Mouse (Mus musculus): Measurements from ENCODE around the gene Sirpa. TPM values are rescaled to one million over a fixed set of nuclear protein-coding genes. Genes with fewer than 3 reads are reported as not detected.
A peak's percentile ranks its signal among the peaks of the same experiment; 100 is the strongest.

Sirpa gene
- 16.9 and 19.5 TPM in 2 replicates for polyA plus RNA-seq (2015; fragmentation: Nextera tagmentation; extraction: Ambion mirVana)

- no peaks in the 10 kb centered on the region for H3K9me3 ChIP-seq (replicated peaks)
- peak within 1 kb of the TSS; percentile 73 for H3K4me3 ChIP-seq
- H3K4me1 ChIP-seq = peaks cover 38% of the 10 kb centered on the region
- H3K4me2 ChIP-seq = peak within 1 kb of the TSS; percentile 92
- peak within 1 kb of the TSS; percentile 88 for H3K9ac ChIP-seq
- H3K27ac ChIP-seq = peak within 1 kb of the TSS; percentile 92
- H3K36me3 ChIP-seq (ENCODE audit: poor library complexity, severe bottlenecking) = no peaks in the 10 kb centered on the region
- under 1% methylated on average over 26 of the region's 43 CpGs for WGBS
- no peaks in the 10 kb centered on the region for H3K27me3 ChIP-seq
- ATAC-seq = peak; percentile 90
Measured at GRCm38 (mm10) chr2:129592459-129593140, at the start of gene Sirpa. Gene Sirpa (plus strand): TSS chr2:129592835.

GRCm38 (mm10) chr2:129544448-129544847, 48.2 kb upstream of the Sirpa start:
- 14% methylated on average over 4 of the region's 4 CpGs for WGBS
- Histone ChIP-seq H3K4me2 (no peak overlapping the region), H3K27ac (peak overlapping the region; percentile 40; the same call in 1 of the 2 replicates), H3K36me3 (ENCODE audit: poor library complexity, severe bottlenecking) (no peaks in the 10 kb centered on the region), H3K9ac (no peak overlapping the region), H3K9me3 (replicated peaks) (no peaks in the 10 kb centered on the region), H3K27me3 (no peaks in the 10 kb centered on the region), H3K4me3 (no peak overlapping the region), H3K4me1 (peaks cover 11% of the 10 kb centered on the region)
- peak; percentile 42; the same call in 1 of the 2 replicates for ATAC-seq

GRCm38 (mm10) chr2:129544919-129545318, 47.7 kb upstream of the Sirpa start:
- Histone ChIP-seq H3K9me3 (replicated peaks) (no peaks in the 10 kb centered on the region), H3K27ac (peak overlapping the region; percentile 40; the same call in 1 of the 2 replicates), H3K27me3 (no peaks in the 10 kb centered on the region), H3K4me3 (no peak overlapping the region), H3K4me2 (no peak overlapping the region), H3K36me3 (ENCODE audit: poor library complexity, severe bottlenecking) (no peaks in the 10 kb centered on the region), H3K9ac (no peak overlapping the region), H3K4me1 (peaks cover 11% of the 10 kb centered on the region)
- WGBS = 57% methylated on average over 3 of the region's 3 CpGs
- ATAC-seq = 0 out of 2 replicates have a peak, but pooled peaks have one; percentile 29

GRCm38 (mm10) chr2:129545596-129545995, 47.0 kb upstream of the Sirpa start:
- peaks cover 11% of the 10 kb centered on the region for H3K4me1 ChIP-seq
- H3K27ac ChIP-seq = no peak overlapping the region

GRCm38 (mm10) chr2:129546772-129547171, 45.9 kb upstream of the Sirpa start:
- Histone ChIP-seq H3K4me1 (peaks cover 11% of the 10 kb centered on the region), H3K36me3 (ENCODE audit: poor library complexity, severe bottlenecking) (no peaks in the 10 kb centered on the region), H3K27ac (no peak overlapping the region), H3K9me3 (replicated peaks) (no peaks in the 10 kb centered on the region), H3K9ac (no peak overlapping the region), H3K4me2 (no peak overlapping the region), H3K4me3 (no peak overlapping the region), H3K27me3 (no peaks in the 10 kb centered on the region)
- ATAC-seq = no peak
- 77% methylated on average over 3 of the region's 3 CpGs for WGBS

More at GRCm38 (mm10) chr2:129545596-129545995, 47.0 kb upstream of the Sirpa start:
- H3K27me3 ChIP-seq = no peaks in the 10 kb centered on the region
- WGBS = 83% methylated on average over 7 of the region's 7 CpGs
- no peaks in the 10 kb centered on the region for H3K36me3 ChIP-seq (ENCODE audit: poor library complexity, severe bottlenecking)
- H3K9me3 ChIP-seq (replicated peaks) = no peaks in the 10 kb centered on the region
- H3K4me2 ChIP-seq = no peak overlapping the region
- H3K4me3 ChIP-seq = no peak overlapping the region
- H3K9ac ChIP-seq = no peak overlapping the region
- no peak for ATAC-seq

GRCm38 (mm10) chr2:129549537-129550135, 43.0 kb upstream of the Sirpa start:
- no peak for ATAC-seq

GRCm38 (mm10) chr2:129550781-129551180, 41.9 kb upstream of the Sirpa start:
- Histone ChIP-seq H3K9me3 (replicated peaks) (no peaks in the 10 kb centered on the region), H3K4me3 (no peak overlapping the region), H3K27ac (no peak overlapping the region), H3K27me3 (no peaks in the 10 kb centered on the region), H3K4me2 (no peak overlapping the region), H3K4me1 (no peaks in the 10 kb centered on the region), H3K36me3 (ENCODE audit: poor library complexity, severe bottlenecking) (no peaks in the 10 kb centered on the region), H3K9ac (no peak overlapping the region)
- no peak for ATAC-seq
- WGBS = 60% methylated on average over 2 of the region's 2 CpGs

More at GRCm38 (mm10) chr2:129549537-129550135, 43.0 kb upstream of the Sirpa start:
- Histone ChIP-seq H3K4me1 (peaks cover 5% of the 10 kb centered on the region), H3K9me3 (replicated peaks) (no peaks in the 10 kb centered on the region), H3K36me3 (ENCODE audit: poor library complexity, severe bottlenecking) (no peaks in the 10 kb centered on the region), H3K27me3 (no peaks in the 10 kb centered on the region), H3K4me3 (no peak overlapping the region), H3K27ac (no peak overlapping the region), H3K4me2 (no peak overlapping the region), H3K9ac (no peak overlapping the region)
- WGBS = 77% methylated on average over 9 of the region's 9 CpGs

GRCm38 (mm10) chr2:129556081-129556480, 36.6 kb upstream of the Sirpa start:
- no peaks in the 10 kb centered on the region for H3K9me3 ChIP-seq (replicated peaks)
- H3K4me2 ChIP-seq = no peak overlapping the region
- no peak for ATAC-seq
- WGBS = 71% methylated on average over 6 of the region's 6 CpGs
- no peak overlapping the region for H3K27ac ChIP-seq
- H3K27me3 ChIP-seq = no peaks in the 10 kb centered on the region
- H3K4me3 ChIP-seq = no peak overlapping the region
- peaks cover 4% of the 10 kb centered on the region; the same call in 1 of the 2 replicates for H3K4me1 ChIP-seq
- H3K36me3 ChIP-seq (ENCODE audit: poor library complexity, severe bottlenecking) = no peaks in the 10 kb centered on the region
- H3K9ac ChIP-seq = no peak overlapping the region

GRCm38 (mm10) chr2:129558008-129558874, 34.4 kb upstream of the Sirpa start:
- no peak overlapping the region for H3K4me3 ChIP-seq
- peaks cover 4% of the 10 kb centered on the region; the same call in 1 of the 2 replicates for H3K4me1 ChIP-seq
- H3K9ac ChIP-seq = no peak overlapping the region
- no peaks in the 10 kb centered on the region for H3K9me3 ChIP-seq (replicated peaks)
- WGBS = 51% methylated on average over 12 of the region's 12 CpGs
- no peak overlapping the region for H3K27ac ChIP-seq
- H3K4me2 ChIP-seq = no peak overlapping the region
- no peaks in the 10 kb centered on the region for H3K36me3 ChIP-seq (ENCODE audit: poor library complexity, severe bottlenecking)
- ATAC-seq = no peak
- no peaks in the 10 kb centered on the region for H3K27me3 ChIP-seq

GRCm38 (mm10) chr2:129558875-129559219, 33.8 kb upstream of the Sirpa start:
- no peak overlapping the region for H3K4me3 ChIP-seq
- peaks cover 4% of the 10 kb centered on the region; the same call in 1 of the 2 replicates for H3K4me1 ChIP-seq
- no peak overlapping the region for H3K9ac ChIP-seq
- H3K4me2 ChIP-seq = no peak overlapping the region
- no peaks in the 10 kb centered on the region for H3K36me3 ChIP-seq (ENCODE audit: poor library complexity, severe bottlenecking)
- 78% methylated on average over 3 of the region's 3 CpGs for WGBS
- no peak for ATAC-seq
- no peak overlapping the region for H3K27ac ChIP-seq
- H3K9me3 ChIP-seq (replicated peaks) = no peaks in the 10 kb centered on the region
- H3K27me3 ChIP-seq = no peaks in the 10 kb centered on the region

GRCm38 (mm10) chr2:129561796-129562195, 30.8 kb upstream of the Sirpa start:
- no peak overlapping the region for H3K9ac ChIP-seq
- no peaks in the 10 kb centered on the region for H3K9me3 ChIP-seq (replicated peaks)
- 65% methylated on average over 3 of the region's 3 CpGs for WGBS
- ATAC-seq = no peak
- no peak overlapping the region for H3K4me3 ChIP-seq
- H3K4me1 ChIP-seq = peaks cover 4% of the 10 kb centered on the region; the same call in 1 of the 2 replicates
- no peaks in the 10 kb centered on the region for H3K36me3 ChIP-seq (ENCODE audit: poor library complexity, severe bottlenecking)
- no peak overlapping the region for H3K4me2 ChIP-seq
- no peaks in the 10 kb centered on the region for H3K27me3 ChIP-seq
- H3K27ac ChIP-seq = no peak overlapping the region
